Mouse (Mus musculus): ENCODE measurements around the gene Mapk3.
A peak's percentile ranks its signal among the peaks of the same experiment; 100 is the strongest.

Mapk3 gene

DNA sequence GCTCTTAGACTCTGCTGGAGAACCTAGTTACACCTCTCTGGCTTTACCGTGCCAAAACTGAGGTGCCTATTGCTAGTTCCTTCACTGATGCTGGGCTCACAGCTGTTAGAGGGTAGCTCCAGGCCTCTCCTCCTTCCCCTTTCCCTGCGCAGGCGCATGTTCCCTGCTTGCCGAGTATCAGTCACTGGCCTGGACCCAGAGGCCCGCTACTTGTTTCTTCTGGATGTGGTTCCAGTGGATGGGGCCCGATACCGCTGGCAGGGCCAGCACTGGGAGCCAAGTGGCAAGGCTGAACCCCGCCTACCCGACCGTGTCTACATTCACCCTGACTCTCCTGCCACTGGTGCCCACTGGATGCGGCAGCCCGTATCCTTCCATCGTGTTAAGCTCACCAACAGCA lies 23.3 kb downstream of the Mapk3 start:
- DNase-seq (ENCODE audit: low spot score): no peak

GRCm38 (mm10) chr7:126784469-126784868 lies 25.1 kb downstream of the Mapk3 start:
- peak; percentile 64 for DNase-seq (ENCODE audit: low spot score)

- DNase-seq (ENCODE audit: low spot score): no peak
These were observed 25.7 kb downstream of the Mapk3 start for GRCm38 (mm10) chr7:126785056-126785455.

DNA sequence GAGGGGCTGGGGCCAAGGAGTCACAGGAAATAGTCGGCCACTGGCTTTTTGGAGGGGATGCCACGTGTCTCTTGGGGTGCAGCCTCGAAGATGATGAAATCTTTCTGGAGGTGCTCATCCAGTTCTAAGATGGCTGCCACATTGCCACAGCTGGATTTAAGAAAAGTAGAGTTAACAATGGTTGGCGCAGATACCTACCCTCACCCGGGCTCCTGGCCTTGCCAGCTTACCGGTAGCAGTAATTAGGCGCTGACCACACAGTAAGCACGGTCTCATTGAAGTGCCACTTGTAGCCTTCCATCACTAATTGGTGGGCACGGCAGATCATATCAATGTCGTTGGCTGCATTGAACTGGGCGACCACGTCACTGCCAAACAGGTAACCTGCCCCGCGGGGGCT lies 26.7 kb downstream of the Mapk3 start:
- no peak for DNase-seq (ENCODE audit: low spot score)

- DNase-seq (ENCODE audit: low spot score): no peak
These were observed 29.7 kb downstream of the Mapk3 start for GRCm38 (mm10) chr7:126789141-126789540.

DNA sequence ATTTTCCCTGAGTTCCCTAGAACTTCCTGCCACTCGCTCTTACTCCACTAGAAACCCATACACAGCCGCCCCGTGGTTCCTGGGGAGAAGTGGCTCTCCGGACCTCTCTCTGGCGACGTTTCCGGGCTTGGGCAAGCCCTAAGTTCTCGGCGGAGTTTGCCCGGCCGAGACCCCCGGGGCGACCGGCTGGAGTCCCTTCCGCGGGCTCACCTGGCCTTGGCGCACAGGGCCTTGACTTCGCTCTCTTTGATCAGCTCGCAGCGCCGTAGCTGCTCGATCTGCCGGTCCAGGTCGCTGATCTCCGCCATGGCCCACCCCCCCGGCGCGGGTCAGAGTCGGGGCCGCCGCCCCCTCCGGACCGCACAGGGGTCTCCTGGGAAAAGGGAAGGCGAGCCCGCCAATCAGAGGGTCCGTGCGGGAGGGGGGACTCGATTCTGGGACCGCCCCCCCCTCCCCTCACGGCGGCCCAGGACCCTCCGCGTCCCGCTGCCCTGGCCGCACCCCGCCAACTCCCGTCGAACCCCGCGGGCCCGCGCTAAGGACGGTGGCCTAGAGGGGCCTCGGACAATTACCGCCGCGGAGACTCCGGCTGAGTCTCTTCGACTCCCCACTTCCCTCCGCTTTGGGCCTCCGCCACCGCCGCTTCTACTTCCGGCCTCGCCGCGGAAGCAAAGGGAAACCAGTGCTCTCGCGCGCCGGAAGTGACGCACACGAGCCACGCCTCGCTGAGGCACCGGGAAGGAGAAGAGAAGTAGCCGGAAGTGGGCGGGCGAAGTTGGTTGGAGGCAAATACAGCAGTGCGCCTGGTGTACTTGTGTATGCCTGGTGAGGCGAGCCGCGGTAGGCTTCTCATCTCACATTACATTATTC lies 32.7 kb downstream of the Mapk3 start, which contains the start of gene Ppp4c:
Ppp4c (minus strand) TSS at position 646 of the 870 bp plus-strand sequence.
- peak; percentile 97 for DNase-seq (ENCODE audit: low spot score)

DNA sequence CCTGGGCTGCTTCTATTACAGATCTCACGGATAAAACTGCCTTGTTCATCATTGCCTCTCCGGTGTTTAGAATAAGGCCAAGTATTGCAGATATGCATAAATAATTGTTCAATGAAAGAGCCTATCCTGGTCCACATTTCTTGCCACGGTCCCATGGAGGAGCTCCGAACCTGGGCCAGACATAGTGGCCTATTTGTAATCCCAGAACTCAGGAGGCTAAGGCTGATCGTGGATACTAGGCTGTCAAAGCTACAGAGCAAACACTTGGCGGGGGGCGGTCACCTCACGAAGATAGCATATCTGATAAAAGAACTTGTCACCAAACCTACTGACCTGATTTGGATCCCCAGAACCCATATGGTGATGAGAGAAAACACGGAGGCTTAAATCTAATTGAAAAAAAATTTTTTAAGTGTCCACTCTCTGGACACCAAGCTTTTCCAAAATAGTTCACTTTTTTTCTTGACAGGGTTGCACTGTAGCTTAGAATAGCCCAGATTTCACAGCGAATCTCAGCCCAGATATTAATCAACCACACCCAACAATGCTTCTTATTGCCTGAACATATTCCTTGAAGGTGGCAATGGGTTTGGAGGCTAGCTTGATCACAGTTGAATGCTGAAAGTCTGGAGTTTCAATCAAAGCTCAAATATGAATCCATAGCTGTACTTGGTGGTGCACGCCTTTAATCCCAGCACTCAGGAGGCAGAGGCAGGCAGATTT lies 33.5 kb downstream of the Mapk3 start:
- DNase-seq (ENCODE audit: low spot score): no peak

GRCm38 (mm10) chr7:126793456-126794270 lies 34.3 kb downstream of the Mapk3 start:
- DNase-seq (ENCODE audit: low spot score): no peak

GRCm38 (mm10) chr7:126794271-126794605 lies 34.8 kb downstream of the Mapk3 start:
- DNase-seq (ENCODE audit: low spot score): no peak

DNA sequence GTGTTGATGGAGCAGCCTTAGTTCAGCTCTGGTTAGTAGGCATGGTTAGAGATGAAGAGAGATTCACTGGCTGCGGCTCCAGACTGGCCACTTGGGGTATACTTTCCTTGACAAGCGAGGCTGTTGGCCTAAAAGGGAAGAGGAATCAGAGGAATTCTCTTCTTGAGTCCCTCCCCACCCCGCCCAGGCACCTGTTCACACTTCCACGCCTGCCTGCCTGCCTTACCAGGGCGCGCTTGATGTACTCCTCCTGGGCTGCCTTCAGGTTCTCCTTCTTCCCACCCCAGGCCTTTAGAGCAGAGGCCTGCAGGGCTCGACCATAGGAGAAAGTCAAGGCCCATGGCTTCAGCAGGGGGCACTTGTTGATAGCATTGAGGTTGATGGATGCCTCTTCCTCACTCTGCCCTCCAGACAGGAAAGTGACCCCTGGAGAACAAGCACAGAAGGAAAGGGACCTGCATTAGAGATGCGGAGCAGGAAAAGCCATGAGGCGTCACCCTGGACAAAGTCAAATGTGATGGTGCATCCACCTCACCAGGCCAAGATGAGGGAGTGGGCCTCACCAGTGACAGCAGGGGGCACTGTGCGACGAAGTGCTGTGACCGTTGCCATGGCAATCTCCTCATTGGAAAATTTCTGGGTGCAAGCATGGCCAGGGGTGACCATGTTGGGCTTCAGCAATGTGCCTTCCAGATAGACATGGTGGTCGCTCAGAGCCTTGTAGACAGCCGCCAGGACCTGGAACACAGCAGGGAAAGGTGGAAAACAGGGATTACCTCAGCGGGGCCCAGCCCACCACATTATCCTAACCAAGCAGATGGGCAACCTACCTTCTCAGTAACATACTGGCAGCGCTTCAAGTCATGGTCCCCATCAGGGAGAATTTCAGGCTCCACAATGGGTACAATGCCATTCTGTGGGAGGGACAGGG lies 36.3 kb downstream of the Mapk3 start:
- DNase-seq (ENCODE audit: low spot score): no peak

GRCm38 (mm10) chr7:126796350-126796932 lies 37.0 kb downstream of the Mapk3 start:
- DNase-seq (ENCODE audit: low spot score): peak; percentile 70

- DNase-seq (ENCODE audit: low spot score): peak; percentile 76
These were observed 38.2 kb downstream of the Mapk3 start, which contains the start of gene Fam57b for GRCm38 (mm10) chr7:126797411-126798126. Gene Fam57b (plus strand): TSS chr7:126797668.

DNA sequence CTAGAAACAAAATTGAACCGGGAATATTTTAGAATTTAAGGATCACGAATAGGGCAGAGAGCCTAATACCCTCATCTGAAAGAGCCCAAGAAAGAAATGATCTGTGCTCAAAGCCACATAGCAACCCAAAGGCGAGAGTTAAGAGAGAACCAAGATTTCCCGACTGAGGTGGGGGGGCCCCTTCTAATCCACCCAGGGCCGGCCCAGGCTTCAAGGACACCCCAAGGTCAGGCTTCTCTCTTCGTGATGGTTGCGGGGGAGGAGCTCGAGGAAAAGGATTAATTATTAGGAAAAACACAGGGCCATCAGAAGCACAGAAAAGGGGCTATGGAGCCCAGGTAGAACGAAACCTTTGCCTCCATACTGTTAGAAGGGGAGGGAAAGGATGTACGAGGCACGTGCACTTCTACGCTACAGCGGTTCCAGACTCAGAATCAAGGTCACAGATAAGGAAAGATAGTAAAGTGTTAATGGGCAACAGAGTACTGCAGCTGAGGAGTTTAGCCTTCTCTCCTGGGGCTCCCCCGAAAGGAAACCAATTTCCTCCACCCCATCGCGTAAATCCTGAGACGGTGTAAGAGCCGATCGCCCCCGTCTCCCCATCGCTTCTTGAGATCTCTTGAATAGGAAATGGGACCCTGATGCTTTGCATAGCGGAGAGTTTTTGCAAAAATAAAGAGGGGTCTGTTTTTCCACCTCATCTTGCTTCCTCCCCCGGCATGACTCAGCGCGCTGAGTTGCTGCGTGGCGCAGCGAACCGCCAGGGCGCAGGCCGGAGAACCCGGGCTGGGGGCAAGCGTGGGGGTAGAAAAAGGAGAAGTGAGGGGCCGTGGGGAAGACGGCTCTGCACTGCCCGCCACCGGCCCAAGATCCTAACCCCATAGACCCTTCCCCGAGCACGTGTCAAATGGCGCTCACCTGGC lies 39.0 kb downstream of the Mapk3 start:
- DNase-seq (ENCODE audit: low spot score): peak; percentile 68

DNA sequence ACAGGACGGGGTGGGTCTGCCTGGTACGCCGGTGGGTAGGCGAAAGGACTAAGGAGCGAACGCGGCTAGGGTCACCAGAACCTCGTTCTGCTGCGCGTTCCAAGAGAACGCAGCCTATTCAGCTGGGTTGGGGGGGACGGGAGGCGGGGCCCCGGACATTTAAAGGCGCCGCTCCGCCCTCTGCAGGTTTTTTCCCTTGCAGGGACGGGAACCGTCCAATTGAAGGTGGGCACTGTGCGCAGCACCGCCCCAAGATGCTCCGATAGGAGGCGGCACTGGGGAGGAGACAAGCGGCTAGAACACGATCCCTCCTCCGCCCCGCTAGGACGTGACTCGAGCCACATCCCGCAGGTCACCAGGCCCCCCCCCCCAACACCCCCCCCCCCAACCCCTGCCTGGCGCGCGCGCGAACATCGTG lies 39.7 kb downstream of the Mapk3 start:
- peak; percentile 96 for DNase-seq (ENCODE audit: low spot score)

- peak; percentile 78 for DNase-seq (ENCODE audit: low spot score)
These were observed 40.3 kb downstream of the Mapk3 start for GRCm38 (mm10) chr7:126799468-126800268.

DNA sequence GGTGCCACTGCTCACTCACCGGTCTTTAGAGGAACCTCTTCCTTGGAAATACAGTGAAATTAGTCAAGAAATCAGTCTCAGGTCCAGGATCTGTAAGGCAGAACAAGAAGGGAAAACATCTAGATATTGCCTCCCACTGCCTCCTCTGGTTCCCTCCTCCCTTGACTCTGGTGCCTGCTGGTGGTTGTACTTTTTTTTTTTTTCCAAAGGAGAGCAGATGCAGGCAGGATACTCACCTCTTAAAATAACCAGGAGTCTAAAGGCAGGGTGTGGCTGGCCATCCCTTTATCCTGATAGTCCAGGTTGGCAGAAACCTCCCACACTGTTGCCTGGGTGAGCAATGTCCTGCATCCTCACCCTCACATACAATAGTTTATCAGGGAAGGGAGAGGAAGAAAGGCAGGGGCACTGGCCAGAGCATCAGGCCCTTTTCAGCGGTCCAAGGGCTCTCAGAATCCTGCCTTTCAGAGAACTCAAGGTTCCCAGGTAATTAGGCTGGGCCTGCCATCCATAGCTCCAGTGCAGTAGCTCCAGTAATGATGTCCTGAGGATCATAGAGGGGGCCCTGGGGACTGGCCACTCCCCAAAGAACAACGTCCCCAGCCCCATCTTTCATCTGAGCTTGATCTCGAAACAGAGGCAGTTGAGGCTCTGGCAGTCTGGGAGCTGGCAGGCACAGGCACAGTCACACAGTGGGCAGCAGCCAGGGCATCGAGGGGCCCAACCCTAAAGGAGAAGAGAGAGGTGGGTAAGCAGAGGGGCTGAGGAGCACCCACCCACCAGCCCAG lies 41.1 kb downstream of the Mapk3 start:
- DNase-seq (ENCODE audit: low spot score): no peak

- no peak for DNase-seq (ENCODE audit: low spot score)
These were observed 41.6 kb downstream of the Mapk3 start for GRCm38 (mm10) chr7:126801057-126801422.
